Mouse (Mus musculus) neutrophil, adult 83 days (primary cell): ENCODE results near the gene Pdzd4. TPM values are rescaled to one million over a fixed set of nuclear protein-coding genes. Genes with fewer than 3 reads are reported as not detected.

ENCODE experiments used
- total RNA-seq, 2 experiments: library from RNA; stranded (reverse); gene quantifications; one replicate each; pipeline ENCODE4 v1.2.4; 2023

The Pdzd4 gene
- under 1 TPM; 0.53 to 0.64 TPM for total RNA-seq

DNA sequence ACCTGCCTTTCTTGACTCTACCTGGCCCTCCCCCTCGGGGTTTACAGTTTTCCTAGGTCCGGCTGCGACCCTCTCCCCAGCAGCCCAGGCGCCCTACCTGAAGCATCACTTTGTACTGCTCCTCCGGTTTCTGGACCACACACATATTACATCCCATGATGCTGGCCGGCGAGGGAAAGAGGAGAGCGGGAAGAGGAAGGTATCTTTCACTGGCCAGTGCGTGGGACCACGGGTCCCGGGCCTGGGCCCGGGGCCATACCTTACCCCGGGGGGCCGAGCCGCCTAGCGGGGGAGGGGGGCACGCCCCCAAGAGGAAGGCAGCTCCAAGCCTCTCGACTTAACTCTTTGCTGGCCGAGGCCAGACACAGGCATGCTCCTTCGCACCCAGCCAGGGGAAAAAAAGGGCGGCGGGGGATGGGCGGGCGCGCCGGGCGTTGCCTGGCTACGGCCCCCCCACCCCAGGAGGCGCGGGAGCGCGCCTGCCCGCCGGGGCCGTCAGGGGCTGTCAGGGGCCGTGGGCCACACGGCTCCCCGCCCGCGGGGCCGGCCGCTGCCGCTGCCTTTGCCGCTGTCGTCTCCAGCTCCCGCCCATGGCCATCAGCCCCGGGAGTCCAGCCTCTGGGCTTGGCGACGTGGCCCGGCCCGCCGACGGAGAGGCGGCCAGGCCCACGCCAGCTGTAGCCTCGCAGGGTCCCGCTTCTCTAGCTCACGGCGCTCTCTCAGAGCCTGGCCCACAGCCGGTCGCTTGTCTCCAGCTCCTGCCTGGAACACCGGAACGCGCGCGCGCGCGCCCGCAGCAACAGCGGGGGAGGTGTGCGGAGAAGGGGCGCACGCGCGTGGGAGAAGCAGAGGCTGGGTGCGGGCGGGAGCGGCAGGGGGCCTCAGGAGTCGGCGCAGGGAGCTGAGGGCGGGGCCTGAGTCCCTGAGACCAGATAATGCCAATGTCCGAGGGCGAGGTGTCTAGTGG is at the start of gene Pdzd4:
Pdzd4 (minus strand) TSS at position 785 of the 967 bp plus-strand sequence.

DNA sequence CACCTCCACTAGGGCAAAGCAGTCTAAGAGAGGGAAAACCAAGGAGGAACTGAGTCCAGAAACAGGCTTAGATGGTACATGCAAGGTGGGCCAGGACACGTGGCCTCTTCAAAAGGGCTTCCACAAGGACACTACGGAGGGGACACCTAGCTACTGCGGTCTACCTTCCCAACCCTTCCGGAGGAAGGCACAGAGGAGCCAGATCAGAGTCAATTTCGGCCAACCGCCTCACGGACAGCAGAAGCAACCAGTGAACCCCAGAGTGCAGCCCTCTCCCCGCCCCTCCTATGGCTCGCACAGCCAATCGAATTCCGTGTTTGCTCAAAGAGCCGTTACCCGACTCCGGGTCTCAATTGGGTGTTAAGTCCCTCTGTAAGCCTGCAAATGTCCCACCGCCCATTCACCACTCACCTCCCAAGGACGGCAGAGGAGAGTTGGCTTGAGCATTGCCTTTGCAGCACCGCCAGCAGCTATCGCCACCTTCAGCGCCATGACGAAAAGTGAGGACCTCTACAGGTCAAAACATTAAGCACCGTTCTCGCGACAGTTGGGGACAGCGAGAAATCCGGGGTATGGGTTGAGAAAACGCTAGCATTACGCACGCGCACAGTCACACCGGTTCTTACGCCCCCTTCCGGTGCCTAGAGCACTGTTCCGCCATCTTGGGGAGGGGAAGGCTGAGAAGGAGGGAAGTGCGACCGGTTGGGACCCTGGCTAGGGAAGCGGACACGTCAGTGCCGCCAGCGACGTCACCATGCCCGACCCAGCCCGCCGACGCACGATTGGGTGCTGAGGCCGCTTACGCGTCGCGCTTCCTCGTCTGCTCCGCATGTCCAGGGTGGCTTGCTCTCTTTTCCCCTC is 38.2 kb downstream of the Pdzd4 start, which contains the start of the genes Idh3g and Ssr4:
Idh3g (minus strand) TSS at position 534 of the 861 bp plus-strand sequence.
Ssr4 (plus strand) TSS at position 665 of the 861 bp plus-strand sequence.

DNA sequence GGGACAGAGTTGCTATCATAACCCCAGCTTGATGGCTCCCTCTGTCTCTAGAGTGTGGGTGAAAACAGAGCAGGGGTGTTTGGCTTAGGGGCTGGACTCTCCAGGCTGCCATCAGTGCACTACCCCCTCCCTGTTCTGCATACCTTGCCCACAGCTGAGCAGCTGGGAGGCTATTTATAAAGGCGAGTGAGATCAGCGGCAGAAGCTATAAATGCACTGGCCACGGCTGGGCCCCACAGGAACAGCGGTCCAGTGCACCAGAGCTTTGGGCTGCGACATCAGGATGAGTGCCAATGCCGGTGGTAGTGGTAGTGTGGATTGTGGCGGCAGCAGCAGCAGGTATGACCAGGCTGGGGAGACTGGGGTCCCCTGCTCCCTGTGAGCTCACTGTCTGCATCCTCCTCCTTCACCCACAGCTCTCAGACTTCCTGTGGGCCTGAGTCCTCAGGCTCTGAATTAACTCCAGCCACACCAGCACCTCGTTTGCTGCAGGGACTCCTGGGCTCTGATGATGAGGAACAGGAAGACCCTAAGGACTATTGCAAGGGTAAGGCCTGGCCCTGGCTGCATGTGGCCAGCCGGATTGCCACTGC is 50.5 kb downstream of the Pdzd4 start, which contains the start of gene Srpk3:
Srpk3 (plus strand) TSS at position 238 of the 593 bp plus-strand sequence.

DNA sequence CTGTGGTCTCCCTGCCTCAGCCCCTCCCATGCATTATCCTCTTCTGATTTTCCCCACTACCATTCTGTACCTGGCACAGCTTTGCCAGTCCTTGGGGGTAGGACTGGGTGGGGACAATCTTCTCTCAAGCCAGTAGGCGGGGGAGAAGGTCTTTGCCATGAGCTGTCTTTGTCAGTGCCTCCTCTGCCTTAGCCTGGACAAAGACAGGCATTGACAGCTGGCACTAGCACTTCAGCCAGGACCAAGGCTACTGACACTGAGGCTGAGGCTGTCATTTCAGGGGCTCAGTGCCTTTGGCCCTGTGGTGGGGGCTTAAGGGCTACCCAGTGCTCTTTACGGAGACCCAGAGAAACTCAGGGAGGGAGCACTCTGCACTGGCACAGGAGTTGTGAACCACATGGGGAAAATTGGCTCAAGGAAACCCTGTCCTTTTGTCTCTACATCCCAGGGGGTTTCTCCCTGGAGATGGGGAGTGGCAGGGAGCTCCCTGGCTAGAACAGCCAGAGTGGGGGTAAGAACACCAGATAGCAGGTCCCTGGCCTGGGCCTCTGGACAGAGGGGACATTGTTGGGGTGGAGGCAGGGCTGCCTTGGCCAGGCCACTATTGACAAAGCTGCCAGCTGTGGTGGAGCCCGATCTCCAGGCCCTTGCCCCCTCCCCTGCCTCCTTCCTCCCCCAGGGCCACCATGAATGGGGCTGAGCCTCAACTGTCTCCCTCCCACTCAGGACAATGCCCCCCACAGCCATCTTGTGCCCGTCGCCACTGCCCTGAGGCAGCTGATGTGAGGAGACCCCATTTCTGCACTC is 68.2 kb downstream of the Pdzd4 start, which contains the start of gene Plxnb3:
Plxnb3 (plus strand) TSS at position 757 of the 807 bp plus-strand sequence.

Other genes with a start within 250 kb of the Pdzd4 start
- under 1 TPM in 1 of 2 experiments, not detected in 1; 0.15 TPM for gene Dusp9, start 185.6 kb downstream of the Pdzd4 start, total RNA-seq
- not detected for gene Pnck, start 164.9 kb downstream of the Pdzd4 start, total RNA-seq
- 1 to 10 TPM in 1 of 2 experiments, under 1 TPM in 1; 0.72 to 1.1 TPM for gene Slc6a8, start 151.8 kb downstream of the Pdzd4 start, total RNA-seq
- 10 to 100 TPM; 93.3 to 95.7 TPM for gene Bcap31, start 108.8 kb downstream of the Pdzd4 start, total RNA-seq
- 10 to 100 TPM; 82.1 to 88.8 TPM for gene Abcd1, start 108.4 kb downstream of the Pdzd4 start, total RNA-seq
- gene Plxnb3, start 67.9 kb downstream of the Pdzd4 start, total RNA-seq, result under 1 TPM; 0.26 to 0.81 TPM
- under 1 TPM; 0.88 to 0.90 TPM for gene Srpk3, start 50.6 kb downstream of the Pdzd4 start, total RNA-seq
- gene Idh3g, start 38.1 kb downstream of the Pdzd4 start, total RNA-seq, result 10 to 100 TPM; 89.7 to 95.2 TPM
- gene Ssr4, start 37.9 kb downstream of the Pdzd4 start, total RNA-seq, result 100 to 1,000 TPM; 116 to 117 TPM
- gene Avpr2, start 67.1 kb upstream of the Pdzd4 start, total RNA-seq, result under 1 TPM in 1 of 2 experiments, not detected in 1; 0.11 TPM
- gene L1cam, start 71.1 kb upstream of the Pdzd4 start, total RNA-seq, result 10 to 100 TPM; 28.9 to 42.0 TPM
- 100 to 1,000 TPM; 236 to 237 TPM for gene Arhgap4, start 96.9 kb upstream of the Pdzd4 start, total RNA-seq
- 10 to 100 TPM; 43.1 to 48.0 TPM for gene Naa10, start 97.0 kb upstream of the Pdzd4 start, total RNA-seq
- 10 to 100 TPM; 13.8 to 16.6 TPM for gene Renbp, start 105.9 kb upstream of the Pdzd4 start, total RNA-seq
- gene Hcfc1, start 141.4 kb upstream of the Pdzd4 start, total RNA-seq, result 10 to 100 TPM; 81.1 to 89.4 TPM
- 10 to 100 TPM; 68.9 to 70.8 TPM for gene Irak1, start 198.9 kb upstream of the Pdzd4 start, total RNA-seq